In the genomic region with DNA sequence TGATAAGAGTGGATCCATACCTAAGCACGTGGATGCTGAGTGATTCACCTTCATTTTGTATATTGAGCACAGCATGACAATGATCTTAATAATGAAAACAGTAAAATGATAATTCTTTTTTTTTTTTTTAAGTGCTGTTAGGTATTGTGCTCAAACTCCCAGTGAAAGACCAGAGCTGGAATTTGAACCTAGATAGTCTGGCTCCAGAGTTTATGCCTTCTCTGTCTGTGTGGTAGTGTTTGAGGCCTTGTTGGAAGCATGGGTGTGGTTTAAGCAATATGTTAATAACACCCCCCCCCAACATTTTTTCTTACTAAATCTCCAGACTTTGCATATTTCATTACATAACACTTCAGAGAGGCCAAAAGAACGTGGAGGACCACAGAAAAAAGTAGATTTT, we compare ENCODE assay signal across 32 mouse cellular contexts.
"Had no signal": no experiment of that assay in that cellular context is flagged by ENCODE, and none has a peak within 500 bp of the region (broad histone marks: within the 10 kb centered on the region; RNA-seq: fewer than 3 reads in every experiment).

No protein-coding gene starts in this region.

- H3K27ac ChIP-seq: limb, embryonic 10.5 days; limb, embryonic 12.5 days; limb, embryonic 13.5 days; limb, embryonic 15.5 days; liver, embryonic 12.5 days; liver, embryonic 13.5 days; liver, embryonic 14.5 days; liver, embryonic 15.5 days; lung, embryonic 15.5 days; macrophage; midbrain, embryonic 10.5 days; midbrain, embryonic 12.5 days; midbrain, embryonic 13.5 days; midbrain, embryonic 15.5 days; neural tube, embryonic 12.5 days had no signal

- H3K4me2 ChIP-seq: limb, embryonic 12.5 days; limb, embryonic 13.5 days; limb, embryonic 15.5 days; liver, embryonic 11.5 days; liver, embryonic 12.5 days; liver, embryonic 13.5 days; liver, embryonic 15.5 days; lung, embryonic 14.5 days; lung, embryonic 15.5 days; midbrain, embryonic 11.5 days; midbrain, embryonic 12.5 days; midbrain, embryonic 13.5 days; midbrain, embryonic 15.5 days; neural tube, embryonic 12.5 days had no signal

- DNase-seq: left cerebral cortex, postnatal 4 days; liver; liver, embryonic 13.5 days; liver, postnatal 0 days; lung, adult 18-20 months; lung, adult 2 months; lung, embryonic 14.5 days; lung, postnatal 10 days; lung, postnatal 14 days; lung, postnatal 36 days; lung, postnatal 4 days; midbrain, embryonic 14.5 days had no signal

- H3K9me3 ChIP-seq: limb, embryonic 10.5 days; limb, embryonic 12.5 days; limb, embryonic 13.5 days; limb, embryonic 15.5 days; liver, embryonic 12.5 days; liver, embryonic 13.5 days; liver, embryonic 15.5 days; lung, embryonic 15.5 days; megakaryocyte, embryonic 14.5 days; midbrain, embryonic 10.5 days; midbrain, embryonic 12.5 days; midbrain, embryonic 13.5 days; midbrain, embryonic 15.5 days; neural tube, embryonic 12.5 days had no signal

- H3K9ac ChIP-seq: limb, embryonic 12.5 days; limb, embryonic 13.5 days; limb, embryonic 15.5 days; liver, embryonic 12.5 days; liver, embryonic 13.5 days; liver, embryonic 14.5 days; liver, embryonic 15.5 days; liver, postnatal 0 days; lung, embryonic 14.5 days; lung, embryonic 15.5 days; midbrain, embryonic 12.5 days; midbrain, embryonic 13.5 days; midbrain, embryonic 15.5 days; neural tube, embryonic 12.5 days had no signal

- ATAC-seq: liver, embryonic 12.5 days; liver, postnatal 0 days; lung, postnatal 0 days; midbrain, embryonic 13.5 days; midbrain, embryonic 15.5 days; midbrain, embryonic 16.5 days had no signal

- H3K4me3 ChIP-seq: limb, embryonic 10.5 days; limb, embryonic 12.5 days; limb, embryonic 13.5 days; limb, embryonic 15.5 days; liver, embryonic 12.5 days; liver, embryonic 13.5 days; liver, embryonic 15.5 days; lung, embryonic 15.5 days; megakaryocyte, embryonic 14.5 days; midbrain, embryonic 10.5 days; midbrain, embryonic 12.5 days; midbrain, embryonic 13.5 days; midbrain, embryonic 15.5 days; myocyte; neural tube, embryonic 12.5 days had no signal

- H3K36me3 ChIP-seq: limb, embryonic 10.5 days; limb, embryonic 12.5 days; limb, embryonic 13.5 days; limb, embryonic 15.5 days; liver, embryonic 12.5 days; liver, embryonic 13.5 days; liver, embryonic 15.5 days; lung, embryonic 15.5 days; midbrain, embryonic 10.5 days; midbrain, embryonic 12.5 days; midbrain, embryonic 13.5 days; midbrain, embryonic 15.5 days; neural tube, embryonic 12.5 days had no signal

- H3K4me1 ChIP-seq: liver, embryonic 12.5 days; liver, embryonic 13.5 days; liver, embryonic 15.5 days; midbrain, embryonic 10.5 days; midbrain, embryonic 12.5 days; midbrain, embryonic 13.5 days; midbrain, embryonic 15.5 days had no signal

- H3K27me3 ChIP-seq: limb, embryonic 12.5 days; limb, embryonic 13.5 days; limb, embryonic 15.5 days; liver, embryonic 12.5 days; liver, embryonic 13.5 days; lung, embryonic 15.5 days; midbrain, embryonic 12.5 days; midbrain, embryonic 13.5 days; midbrain, embryonic 15.5 days; neural tube, embryonic 12.5 days had no signal
